Mouse (Mus musculus) spleen, postnatal 4 days (tissue): Measurements from ENCODE around the gene Ccdc8.

ENCODE experiments used
- DNase-seq, 2 experiments: peaks; one replicate each; pipeline ENCODE4 v3.0.0; 2022; ENCODE audit warnings: low spot score in 2 of 2

The Ccdc8 gene

DNA sequence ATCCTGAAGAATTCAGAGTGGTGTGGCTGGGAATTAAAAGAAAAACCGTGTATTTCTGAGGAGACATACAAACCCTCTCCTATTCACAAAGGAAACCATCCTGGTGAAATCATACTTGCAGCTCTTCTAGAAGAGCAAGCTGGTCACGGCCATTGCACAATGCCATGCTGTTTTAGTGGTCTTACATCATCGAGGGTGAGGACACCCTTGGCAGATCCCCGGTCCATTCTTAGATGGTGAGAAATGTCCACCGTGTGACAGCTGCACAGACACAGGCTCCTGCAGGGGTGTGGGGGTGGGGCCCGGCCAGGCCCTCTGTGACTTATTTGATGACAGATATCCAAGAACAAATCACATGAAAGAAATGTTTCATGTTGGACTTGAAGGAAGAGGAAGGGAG is 18.5 kb upstream of the Ccdc8 start:
- no peak for DNase-seq

DNA sequence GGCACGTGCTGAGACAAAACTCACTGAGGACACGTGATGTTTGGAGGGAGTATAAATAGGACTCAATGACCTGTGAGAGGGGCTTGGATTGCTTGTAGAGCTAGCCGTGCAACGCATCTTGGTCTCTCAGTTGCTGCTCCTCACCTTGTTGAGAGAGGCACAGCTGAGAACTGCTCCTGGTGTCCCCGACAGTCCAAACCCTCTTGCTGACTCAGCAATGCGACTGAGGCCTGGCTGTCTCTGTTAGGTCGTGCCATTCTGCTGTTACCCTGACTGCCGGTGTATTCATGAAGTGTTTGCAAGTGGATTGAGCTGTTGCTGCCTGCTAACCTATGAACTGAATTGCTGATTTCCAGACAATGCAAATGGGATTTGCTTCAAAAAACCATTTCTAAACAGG is 16.2 kb upstream of the Ccdc8 start:
- DNase-seq, result no peak

- no peak for DNase-seq
Observed at GRCm38 (mm10) chr7:16978173-16978572, 14.3 kb upstream of the Ccdc8 start.

DNA sequence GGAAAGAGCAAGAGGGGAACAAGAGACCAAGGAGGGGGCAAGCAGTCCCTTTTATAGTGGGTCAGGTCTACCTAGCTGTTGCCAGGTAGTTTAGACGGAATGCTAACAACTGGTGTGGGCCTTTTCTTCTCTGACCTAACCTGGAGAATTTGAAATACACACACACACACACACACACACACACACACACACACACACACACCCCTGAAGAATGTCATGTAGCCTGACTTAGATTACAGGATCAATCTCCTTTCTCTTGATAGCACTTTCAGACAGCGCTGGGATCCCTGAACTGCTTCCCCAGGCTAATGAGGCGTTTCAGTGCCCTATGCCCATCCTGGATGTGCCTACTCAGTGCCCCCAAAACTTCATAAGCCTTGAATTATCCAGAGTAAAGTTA is 13.9 kb upstream of the Ccdc8 start:
- DNase-seq, result no peak

GRCm38 (mm10) chr7:16980348-16980747 is 12.2 kb upstream of the Ccdc8 start:
- peak; percentile 36 to 68 for DNase-seq

DNA sequence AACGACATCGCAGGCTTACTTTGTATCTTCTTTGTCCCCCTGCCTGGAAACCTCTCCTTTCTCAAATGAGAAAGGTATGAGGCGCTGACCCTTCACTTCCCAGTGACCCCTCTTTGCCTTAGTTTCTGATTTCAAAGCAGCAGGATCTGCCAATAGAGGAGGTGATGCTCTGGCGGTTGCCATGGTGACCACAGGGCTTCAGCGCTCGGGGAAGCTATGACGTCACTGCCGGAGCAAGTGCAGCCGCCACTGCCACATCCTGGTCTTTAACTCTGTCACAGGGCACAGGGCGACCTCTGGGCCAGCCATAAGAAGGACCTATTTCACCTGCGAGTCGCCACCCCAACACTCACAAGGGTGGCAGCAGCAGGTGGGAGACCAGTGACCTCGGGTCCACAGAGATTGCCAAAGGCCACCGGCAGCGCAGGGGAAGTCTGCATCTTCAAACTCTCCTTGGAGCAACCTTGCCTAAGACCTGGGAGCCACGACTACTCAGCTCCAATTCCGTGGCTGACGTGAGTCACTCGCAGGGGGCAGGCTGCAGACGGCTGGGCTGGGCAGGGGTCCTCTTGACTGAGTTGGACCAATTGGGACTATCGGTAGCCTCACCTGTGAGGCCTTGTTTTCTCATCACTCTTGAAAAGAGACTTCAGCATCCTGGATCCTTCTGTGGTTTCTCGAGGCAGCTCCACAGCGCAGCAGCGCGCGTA is 9.5 kb upstream of the Ccdc8 start, which contains the start of gene Gm42372:
Gene Gm42372 (plus strand): TSS at position 228 of the 710 bp plus-strand sequence.
- peak; percentile 49 to 71 for DNase-seq

GRCm38 (mm10) chr7:16987541-16988149 is 4.9 kb upstream of the Ccdc8 start:
- no peak for DNase-seq

DNA sequence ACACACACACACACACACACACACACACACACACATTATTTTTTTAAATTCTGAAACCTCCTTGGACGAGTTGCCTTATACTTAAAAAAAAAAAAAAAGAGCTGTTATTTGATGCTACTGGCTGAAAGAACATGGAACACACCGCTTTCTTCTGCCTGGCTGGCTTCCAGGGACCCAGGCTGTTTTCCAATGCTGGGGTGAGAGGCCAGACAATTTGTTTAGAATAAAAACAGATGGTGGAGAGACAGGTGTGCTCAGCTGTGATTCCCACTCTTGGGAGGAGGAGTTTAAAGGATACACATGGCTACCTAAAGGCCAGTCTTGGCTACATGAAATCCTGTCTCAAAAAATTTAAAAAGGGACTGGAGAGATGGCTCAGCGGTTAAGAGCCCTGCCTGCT is 4.1 kb upstream of the Ccdc8 start:
- DNase-seq, result no peak

GRCm38 (mm10) chr7:16990006-16990744 is 2.3 kb upstream of the Ccdc8 start:
- DNase-seq, result no peak

- DNase-seq, result no peak
Observed at GRCm38 (mm10) chr7:16991681-16992450, 642 bp upstream of the Ccdc8 start.

DNA sequence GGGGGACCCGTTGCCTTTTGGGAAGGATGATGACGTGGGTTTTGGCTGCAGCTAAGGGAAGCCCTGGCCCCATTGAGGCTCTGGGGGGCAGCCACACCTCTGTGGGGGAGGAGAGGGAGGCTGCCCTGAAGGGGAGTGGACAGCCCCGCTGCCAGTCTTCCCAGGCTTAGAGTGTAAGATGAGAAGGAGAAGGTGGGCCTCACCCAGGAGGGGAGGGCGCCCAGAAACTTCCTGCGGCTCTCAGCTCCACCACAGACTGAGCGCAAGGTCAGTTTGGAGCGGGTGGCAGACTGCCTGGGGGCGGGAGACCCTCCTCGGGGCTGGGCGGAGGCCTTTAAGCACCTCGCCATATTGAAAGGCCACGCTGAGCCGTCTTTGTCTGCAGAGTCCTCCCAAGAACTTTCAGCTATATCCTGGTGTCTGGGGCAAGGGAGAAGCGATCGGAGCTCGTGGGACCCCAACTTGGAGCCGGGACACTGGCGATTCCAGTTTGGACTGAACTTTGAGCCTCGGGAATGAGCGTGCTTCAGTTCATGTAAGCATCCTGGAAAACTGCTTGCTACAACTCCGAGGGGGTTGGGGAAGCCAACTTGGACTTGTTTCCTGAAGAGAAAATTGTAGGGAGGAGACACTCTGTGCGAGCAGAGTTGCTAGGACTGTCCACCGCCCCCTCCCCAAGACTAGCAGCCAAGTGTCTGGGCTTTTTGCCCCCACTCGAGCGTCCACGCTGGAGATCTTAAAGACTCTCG is 1.3 kb downstream of the Ccdc8 start:
- DNase-seq, result peak in 1 of 2 experiments; percentile 37

- DNase-seq, result no peak
Observed at GRCm38 (mm10) chr7:16994400-16994799, 1.9 kb downstream of the Ccdc8 start.

GRCm38 (mm10) chr7:16995345-16995744 is 2.8 kb downstream of the Ccdc8 start:
- no peak for DNase-seq

- DNase-seq, result no peak
Observed at GRCm38 (mm10) chr7:16999233-16999632, 6.7 kb downstream of the Ccdc8 start.

- peak; percentile 87 to 99 for DNase-seq
Observed at GRCm38 (mm10) chr7:16999650-17000049, 7.1 kb downstream of the Ccdc8 start.

GRCm38 (mm10) chr7:17002375-17003195 is 10.1 kb downstream of the Ccdc8 start:
- peak; percentile 76 to 90 for DNase-seq

GRCm38 (mm10) chr7:17003230-17003960 is 10.9 kb downstream of the Ccdc8 start:
- no peak for DNase-seq

- no peak for DNase-seq
Observed at GRCm38 (mm10) chr7:17004716-17005115, 12.2 kb downstream of the Ccdc8 start.

DNA sequence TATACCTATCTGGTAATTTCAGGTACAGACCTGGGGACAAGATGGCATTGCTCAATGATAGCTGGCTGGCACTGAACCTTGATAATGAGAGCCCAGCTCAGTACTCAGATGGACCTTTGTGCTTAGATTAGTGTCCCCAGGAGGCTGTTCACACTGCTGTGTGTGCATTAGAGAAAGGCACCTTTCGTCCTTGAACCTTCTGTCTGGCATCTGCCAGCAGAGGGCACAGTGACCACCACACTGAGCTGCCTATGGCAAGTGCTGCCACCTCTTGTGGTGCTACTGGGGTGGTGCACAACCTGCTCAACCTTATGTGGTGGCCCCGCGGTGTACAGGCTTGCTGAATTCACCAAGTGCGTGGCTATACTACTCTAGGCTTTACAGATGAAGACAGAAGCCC is 14.8 kb downstream of the Ccdc8 start:
- DNase-seq, result no peak
